Mouse (Mus musculus): ENCODE results near the gene Galnt18. TPM values are rescaled to one million over a fixed set of nuclear protein-coding genes. Genes with fewer than 3 reads are reported as not detected.

Galnt18 gene
- polyA plus RNA-seq, 1 experiment, result 13.6 TPM

GRCm38 (mm10) chr7:111712797-111713196 lies 67.0 kb downstream of the Galnt18 start:
- 38% methylated on average over 4 of the region's 4 CpGs for WGBS
- H3K27me3 ChIP-seq (ENCODE audit: control insufficient read depth, insufficient read depth, low read length), result no peaks in the 10 kb centered on the region
- no peak overlapping the region for H3K4me3 ChIP-seq (ENCODE audit: control insufficient read depth, insufficient read depth, low read length)
- H3K27ac ChIP-seq (ENCODE audit: control insufficient read depth, insufficient read depth, low read length), result no peak overlapping the region
- H3K36me3 ChIP-seq (ENCODE audit: control insufficient read depth, insufficient read depth, low read length), result no peaks in the 10 kb centered on the region
- no peak for DNase-seq
- TF ChIP-seq CTCF (IDR thresholded peaks at IDR 0.05; ENCODE audit: borderline replicate concordance, control insufficient read depth, extremely low read depth, insufficient read depth, low read length, poor library complexity), result no peak
- no peak for TF ChIP-seq POLR2A (IDR thresholded peaks at IDR 0.05; ENCODE audit: control insufficient read depth, extremely low read depth, insufficient read depth, low read length, poor library complexity)
- no peaks in the 10 kb centered on the region for H3K4me1 ChIP-seq (replicated peaks; ENCODE audit: control insufficient read depth, insufficient read depth, low read length)

DNA sequence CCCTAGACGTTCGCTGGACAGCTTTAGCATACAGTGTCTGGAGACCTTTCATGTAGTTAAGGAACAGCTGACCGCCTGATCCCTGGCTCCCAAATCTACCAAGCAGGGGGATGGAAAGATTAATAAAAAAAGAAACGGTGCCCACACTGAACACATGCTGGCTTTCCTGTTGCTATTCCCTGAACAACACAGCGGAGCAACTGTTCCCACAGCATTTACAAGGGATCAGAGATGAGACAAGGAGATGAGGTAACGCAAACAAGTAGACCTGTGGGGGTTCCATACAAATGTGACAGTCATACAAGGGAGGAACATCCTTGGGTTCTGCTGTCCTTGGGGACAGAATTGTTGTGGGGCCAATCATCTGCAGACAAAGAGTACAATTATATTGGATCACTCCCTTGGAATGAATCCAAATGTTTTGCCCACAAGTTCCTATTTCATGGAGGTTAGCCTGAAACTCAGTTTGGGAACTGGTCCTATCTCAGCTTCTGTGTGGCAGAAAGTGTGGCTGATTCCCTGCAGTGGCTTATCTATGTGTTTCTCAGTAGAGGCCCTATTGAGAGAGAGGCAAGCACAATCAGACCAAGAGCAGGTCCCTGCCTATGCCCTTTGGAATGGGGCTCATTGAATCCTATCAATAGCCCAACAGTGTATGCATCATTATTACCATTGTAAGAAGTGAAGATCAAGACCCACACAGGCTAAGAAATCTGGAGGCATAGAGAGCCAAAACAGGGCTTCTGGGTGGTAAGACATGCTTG lies 68.5 kb downstream of the Galnt18 start:
- no peak for DNase-seq
- Histone ChIP-seq H3K36me3 (ENCODE audit: control insufficient read depth, insufficient read depth, low read length) (no peaks in the 10 kb centered on the region), H3K27me3 (ENCODE audit: control insufficient read depth, insufficient read depth, low read length) (no peaks in the 10 kb centered on the region), H3K4me3 (ENCODE audit: control insufficient read depth, insufficient read depth, low read length) (no peak overlapping the region), H3K27ac (ENCODE audit: control insufficient read depth, insufficient read depth, low read length) (no peak overlapping the region), H3K4me1 (replicated peaks; ENCODE audit: control insufficient read depth, insufficient read depth, low read length) (no peaks in the 10 kb centered on the region)
- 93% methylated on average over 6 of the region's 6 CpGs for WGBS
- TF ChIP-seq POLR2A (IDR thresholded peaks at IDR 0.05; ENCODE audit: control insufficient read depth, extremely low read depth, insufficient read depth, low read length, poor library complexity) (no peak), CTCF (IDR thresholded peaks at IDR 0.05; ENCODE audit: borderline replicate concordance, control insufficient read depth, extremely low read depth, insufficient read depth, low read length, poor library complexity) (no peak)

GRCm38 (mm10) chr7:111710311-111710710 lies 69.5 kb downstream of the Galnt18 start:
- WGBS, result 38% methylated on average over 4 of the region's 4 CpGs
- H3K4me1 ChIP-seq (replicated peaks; ENCODE audit: control insufficient read depth, insufficient read depth, low read length), result no peaks in the 10 kb centered on the region
- H3K27me3 ChIP-seq (ENCODE audit: control insufficient read depth, insufficient read depth, low read length), result no peaks in the 10 kb centered on the region
- TF ChIP-seq CTCF (IDR thresholded peaks at IDR 0.05; ENCODE audit: borderline replicate concordance, control insufficient read depth, extremely low read depth, insufficient read depth, low read length, poor library complexity) (no peak), POLR2A (IDR thresholded peaks at IDR 0.05; ENCODE audit: control insufficient read depth, extremely low read depth, insufficient read depth, low read length, poor library complexity) (no peak)
- no peak overlapping the region for H3K27ac ChIP-seq (ENCODE audit: control insufficient read depth, insufficient read depth, low read length)
- H3K4me3 ChIP-seq (ENCODE audit: control insufficient read depth, insufficient read depth, low read length), result no peak overlapping the region
- no peaks in the 10 kb centered on the region for H3K36me3 ChIP-seq (ENCODE audit: control insufficient read depth, insufficient read depth, low read length)
- no peak for DNase-seq

GRCm38 (mm10) chr7:111708563-111708962 lies 71.2 kb downstream of the Galnt18 start:
- no peak for DNase-seq
- TF ChIP-seq POLR2A (IDR thresholded peaks at IDR 0.05; ENCODE audit: control insufficient read depth, extremely low read depth, insufficient read depth, low read length, poor library complexity) (no peak), CTCF (IDR thresholded peaks at IDR 0.05; ENCODE audit: borderline replicate concordance, control insufficient read depth, extremely low read depth, insufficient read depth, low read length, poor library complexity) (no peak)
- Histone ChIP-seq H3K4me3 (ENCODE audit: control insufficient read depth, insufficient read depth, low read length) (no peak overlapping the region), H3K4me1 (replicated peaks; ENCODE audit: control insufficient read depth, insufficient read depth, low read length) (no peaks in the 10 kb centered on the region), H3K27me3 (ENCODE audit: control insufficient read depth, insufficient read depth, low read length) (no peaks in the 10 kb centered on the region), H3K27ac (ENCODE audit: control insufficient read depth, insufficient read depth, low read length) (no peak overlapping the region), H3K36me3 (ENCODE audit: control insufficient read depth, insufficient read depth, low read length) (no peaks in the 10 kb centered on the region)
- WGBS, result 72% methylated on average over 1 of the region's 1 CpGs

GRCm38 (mm10) chr7:111702961-111703360 lies 76.8 kb downstream of the Galnt18 start:
- Histone ChIP-seq H3K36me3 (ENCODE audit: control insufficient read depth, insufficient read depth, low read length) (no peaks in the 10 kb centered on the region), H3K4me3 (ENCODE audit: control insufficient read depth, insufficient read depth, low read length) (no peak overlapping the region), H3K27me3 (ENCODE audit: control insufficient read depth, insufficient read depth, low read length) (no peaks in the 10 kb centered on the region), H3K4me1 (replicated peaks; ENCODE audit: control insufficient read depth, insufficient read depth, low read length) (no peaks in the 10 kb centered on the region), H3K27ac (ENCODE audit: control insufficient read depth, insufficient read depth, low read length) (no peak overlapping the region)
- no peak for DNase-seq
- no peak for TF ChIP-seq CTCF (IDR thresholded peaks at IDR 0.05; ENCODE audit: borderline replicate concordance, control insufficient read depth, extremely low read depth, insufficient read depth, low read length, poor library complexity)
- TF ChIP-seq POLR2A (IDR thresholded peaks at IDR 0.05; ENCODE audit: control insufficient read depth, extremely low read depth, insufficient read depth, low read length, poor library complexity), result no peak
- WGBS, result 100% methylated on average over 2 of the region's 2 CpGs

DNA sequence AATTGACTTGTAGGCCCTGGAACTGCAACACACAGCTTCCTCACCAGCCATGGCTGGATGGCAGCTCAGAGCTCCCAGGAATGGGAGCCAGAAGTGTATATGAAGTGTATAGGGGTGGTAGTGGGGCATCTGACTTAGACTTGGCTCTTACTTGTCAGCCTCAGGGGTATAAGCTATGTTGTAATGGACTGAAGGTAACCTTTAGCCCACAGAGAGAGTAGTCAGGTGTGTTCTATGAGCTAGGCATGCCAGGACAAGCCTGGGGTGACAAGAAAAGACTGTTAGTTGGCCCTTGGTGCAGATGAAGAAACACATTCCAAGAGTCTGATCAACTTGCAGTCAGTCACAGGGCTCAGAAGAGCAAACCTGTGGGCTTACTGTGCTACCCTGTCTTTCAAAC lies 78.0 kb downstream of the Galnt18 start:
- TF ChIP-seq CTCF (IDR thresholded peaks at IDR 0.05; ENCODE audit: borderline replicate concordance, control insufficient read depth, extremely low read depth, insufficient read depth, low read length, poor library complexity) (no peak), POLR2A (IDR thresholded peaks at IDR 0.05; ENCODE audit: control insufficient read depth, extremely low read depth, insufficient read depth, low read length, poor library complexity) (no peak)
- no peak for DNase-seq

More for the DNA sequence above, 78.0 kb downstream of the Galnt18 start:
- no peak overlapping the region for H3K27ac ChIP-seq (ENCODE audit: control insufficient read depth, insufficient read depth, low read length)
- H3K27me3 ChIP-seq (ENCODE audit: control insufficient read depth, insufficient read depth, low read length), result no peaks in the 10 kb centered on the region
- H3K4me1 ChIP-seq (replicated peaks; ENCODE audit: control insufficient read depth, insufficient read depth, low read length), result no peaks in the 10 kb centered on the region
- H3K4me3 ChIP-seq (ENCODE audit: control insufficient read depth, insufficient read depth, low read length), result no peak overlapping the region
- H3K36me3 ChIP-seq (ENCODE audit: control insufficient read depth, insufficient read depth, low read length), result no peaks in the 10 kb centered on the region
